Mouse (Mus musculus) ES-Bruce4 (cell line): ENCODE measurements around the gene Anp32a. TPM values are rescaled to one million over a fixed set of nuclear protein-coding genes. Genes with fewer than 3 reads are reported as not detected.

Experiments used
- H3K27ac ChIP-seq: 2 replicates; pipeline ENCODE4 v1.5.1; 2012; ENCODE audit warnings: low read length, inconsistent platforms; ENCODE audit not compliant: insufficient read depth
- H3K27me3 ChIP-seq: 2 replicates; pipeline ENCODE4 v1.6.1; 2012; ENCODE audit warnings: mild to moderate bottlenecking, low read length, inconsistent platforms; ENCODE audit not compliant: control insufficient read depth, poor library complexity, insufficient read depth, severe bottlenecking
- H3K36me3 ChIP-seq: 2 replicates; pipeline ENCODE4 v1.6.1; 2012; ENCODE audit warnings: inconsistent platforms, mild to moderate bottlenecking, low read length, moderate library complexity; ENCODE audit not compliant: control insufficient read depth, poor library complexity, insufficient read depth, severe bottlenecking
- H3K4me1 ChIP-seq: one replicate; pipeline ENCODE4 v1.8.1; 2011; ENCODE audit warnings: low read length; ENCODE audit not compliant: control insufficient read depth, insufficient read depth
- H3K4me3 ChIP-seq: 2 replicates; pipeline ENCODE4 v1.5.1; 2011; ENCODE audit warnings: low read depth, mild to moderate bottlenecking, low read length
- H3K9ac ChIP-seq: 2 replicates; pipeline ENCODE4 v1.6.1; 2012; ENCODE audit warnings: low read depth, mild to moderate bottlenecking, inconsistent platforms; ENCODE audit not compliant: poor library complexity, severe bottlenecking
- H3K9me3 ChIP-seq: replicated peaks from 2 replicates; pipeline ENCODE4 v1.6.1; 2012; ENCODE audit warnings: mild to moderate bottlenecking, low read length, inconsistent platforms; ENCODE audit not compliant: control insufficient read depth, poor library complexity, insufficient read depth, severe bottlenecking
- CTCF ChIP-seq: IDR thresholded peaks from one replicate; pipeline ENCODE4 v1.8.1; 2011; ENCODE audit warnings: low read depth, low read length
- EP300 ChIP-seq: IDR thresholded peaks from 2 replicates; pipeline ENCODE4 v1.6.1; 2011; ENCODE audit warnings: low read depth, low read length; ENCODE audit not compliant: insufficient read depth
- POLR2A ChIP-seq: IDR thresholded peaks from one replicate; pipeline ENCODE4 v1.8.1; 2011; ENCODE audit warnings: low read length; ENCODE audit not compliant: insufficient read depth
- polyA plus RNA-seq: library from polyadenylated mRNA; stranded (reverse); fragments of >200 nt; gene quantifications from 2 replicates; pipeline ENCODE4 v1.2.4, GENCODE M21; 2011; ENCODE audit warnings: low read depth; ENCODE audit not compliant: missing spikeins, insufficient read depth, insufficient read length

Anp32a gene
- polyA plus RNA-seq, 1 experiment = 779 TPM

DNA sequence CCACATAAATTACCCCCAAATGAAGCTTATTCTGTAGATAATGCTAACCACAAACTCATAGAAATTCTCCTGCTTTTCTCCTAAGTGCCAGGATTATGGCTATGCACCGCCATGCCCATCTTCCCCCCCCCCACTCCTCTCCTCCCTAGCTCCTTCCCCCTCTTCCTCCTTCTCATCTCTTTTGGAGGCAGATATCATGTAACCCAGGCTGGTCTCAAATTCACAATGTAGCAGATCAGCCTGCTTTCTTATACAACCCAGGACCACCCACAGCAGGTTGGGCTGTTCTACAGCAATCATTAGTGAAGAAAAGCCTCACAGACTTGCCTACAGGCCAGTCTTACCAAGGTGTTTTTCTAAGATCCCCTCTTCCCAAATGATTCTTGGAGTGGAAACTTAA, 60.5 kb downstream of the Anp32a start:
- H3K9ac ChIP-seq = no peak overlapping the region
- H3K4me1 ChIP-seq = peaks cover 2% of the 10 kb centered on the region
- no peak for TF ChIP-seq CTCF
- TF ChIP-seq POLR2A = no peak
- no peak for TF ChIP-seq EP300
- H3K27ac ChIP-seq = no peak overlapping the region
- H3K27me3 ChIP-seq = no peaks in the 10 kb centered on the region
- no peaks in the 10 kb centered on the region for H3K36me3 ChIP-seq
- no peak overlapping the region for H3K4me3 ChIP-seq
- H3K9me3 ChIP-seq = no peaks in the 10 kb centered on the region

DNA sequence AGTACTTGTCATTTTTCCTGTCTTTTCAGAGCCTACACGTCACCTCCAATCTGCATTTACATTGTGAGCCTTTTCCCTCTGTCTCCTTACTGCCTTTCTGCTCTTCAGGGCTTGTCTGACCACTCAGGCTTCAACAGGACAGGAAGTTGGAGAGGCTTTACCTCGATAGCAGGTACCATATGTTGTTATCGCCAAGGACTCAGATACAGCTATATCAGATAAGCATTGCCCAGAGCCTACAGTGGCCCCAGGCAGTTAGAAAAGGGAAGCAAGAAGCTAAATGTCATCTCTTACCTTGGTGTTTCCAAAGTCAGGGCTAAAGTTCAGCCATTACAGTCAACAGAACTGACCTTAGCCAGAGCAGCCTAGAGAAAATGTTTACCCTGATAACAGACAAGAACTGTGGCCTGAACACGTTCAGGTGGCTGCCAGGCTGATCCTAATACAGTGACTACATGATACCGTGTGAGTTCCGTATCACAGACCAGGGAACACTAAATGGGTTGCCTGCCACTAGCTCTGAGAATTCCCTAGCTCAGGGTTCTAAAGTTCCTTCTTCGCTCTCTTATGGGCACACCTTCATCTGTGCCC, 65.4 kb downstream of the Anp32a start:
- no peak overlapping the region for H3K9ac ChIP-seq
- no peak overlapping the region for H3K27ac ChIP-seq
- no peaks in the 10 kb centered on the region for H3K4me1 ChIP-seq
- H3K9me3 ChIP-seq = peaks cover 3% of the 10 kb centered on the region; the same call in 1 of the 2 replicates
- no peak overlapping the region for H3K4me3 ChIP-seq
- no peaks in the 10 kb centered on the region for H3K36me3 ChIP-seq
- no peak for TF ChIP-seq POLR2A
- TF ChIP-seq EP300 = no peak
- no peak for TF ChIP-seq CTCF
- no peaks in the 10 kb centered on the region for H3K27me3 ChIP-seq

- TF ChIP-seq CTCF (no peak), POLR2A (no peak), EP300 (no peak)
- peak overlapping the region; percentile 93 for H3K27ac ChIP-seq
- no peaks in the 10 kb centered on the region for H3K27me3 ChIP-seq
- no peaks in the 10 kb centered on the region for H3K4me1 ChIP-seq
- no peaks in the 10 kb centered on the region for H3K36me3 ChIP-seq
- H3K4me3 ChIP-seq = no peak overlapping the region
- peaks cover 3% of the 10 kb centered on the region; the same call in 1 of the 2 replicates for H3K9me3 ChIP-seq
- H3K9ac ChIP-seq = no peak overlapping the region
These were observed 66.5 kb downstream of the Anp32a start for GRCm38 (mm10) chr9:62407357-62408146.

- Histone ChIP-seq H3K27me3 (no peaks in the 10 kb centered on the region), H3K4me3 (no peak overlapping the region), H3K9me3 (no peaks in the 10 kb centered on the region), H3K4me1 (peaks cover 2% of the 10 kb centered on the region), H3K36me3 (no peaks in the 10 kb centered on the region), H3K9ac (no peak overlapping the region), H3K27ac (no peak overlapping the region)
- peak; percentile 42 for TF ChIP-seq CTCF
- no peak for TF ChIP-seq EP300
- no peak for TF ChIP-seq POLR2A
These were observed 77.6 kb downstream of the Anp32a start for GRCm38 (mm10) chr9:62418742-62419141.

DNA sequence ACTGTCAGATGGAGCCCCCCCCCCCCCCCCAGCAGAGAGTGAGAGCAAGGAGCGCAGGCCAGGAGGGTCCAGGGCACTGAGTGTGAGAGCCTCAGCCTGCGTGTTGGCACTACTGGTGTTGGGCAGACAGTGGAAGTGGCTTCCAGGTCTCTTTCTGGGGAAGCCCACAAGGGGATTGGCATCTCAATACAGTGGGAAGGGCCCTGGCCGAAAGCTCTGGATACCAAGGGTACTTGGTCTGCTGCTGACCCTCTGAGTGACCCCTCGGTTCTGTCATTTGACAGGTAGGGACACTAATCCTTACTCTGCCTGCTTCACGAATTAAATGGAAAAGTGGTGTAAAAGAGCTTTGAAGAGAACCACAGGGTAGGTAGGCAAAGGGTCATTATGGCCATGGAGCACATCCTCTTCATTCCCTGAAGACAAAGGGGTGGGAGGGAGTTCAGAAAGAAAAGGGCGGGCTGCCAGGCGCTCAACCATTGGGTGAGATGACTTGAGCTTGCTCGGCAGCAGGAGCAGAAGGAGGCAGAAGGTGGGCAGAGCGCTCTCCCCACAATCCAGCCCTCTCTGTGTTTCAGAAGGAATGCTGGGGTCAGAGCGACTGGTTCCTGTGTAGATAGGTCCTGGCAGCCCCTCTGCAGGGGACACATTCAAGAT, 79.3 kb downstream of the Anp32a start:
- Histone ChIP-seq H3K4me3 (peak overlapping the region; percentile 45), H3K9ac (peak overlapping the region; percentile 31; the same call in 1 of the 2 replicates), H3K9me3 (no peaks in the 10 kb centered on the region), H3K36me3 (no peaks in the 10 kb centered on the region), H3K27me3 (no peaks in the 10 kb centered on the region), H3K4me1 (no peaks in the 10 kb centered on the region), H3K27ac (no peak overlapping the region)
- TF ChIP-seq CTCF = no peak
- TF ChIP-seq EP300 = no peak
- TF ChIP-seq POLR2A = no peak
